15 mouse cellular contexts compared by ENCODE assay signal in the genomic region with DNA sequence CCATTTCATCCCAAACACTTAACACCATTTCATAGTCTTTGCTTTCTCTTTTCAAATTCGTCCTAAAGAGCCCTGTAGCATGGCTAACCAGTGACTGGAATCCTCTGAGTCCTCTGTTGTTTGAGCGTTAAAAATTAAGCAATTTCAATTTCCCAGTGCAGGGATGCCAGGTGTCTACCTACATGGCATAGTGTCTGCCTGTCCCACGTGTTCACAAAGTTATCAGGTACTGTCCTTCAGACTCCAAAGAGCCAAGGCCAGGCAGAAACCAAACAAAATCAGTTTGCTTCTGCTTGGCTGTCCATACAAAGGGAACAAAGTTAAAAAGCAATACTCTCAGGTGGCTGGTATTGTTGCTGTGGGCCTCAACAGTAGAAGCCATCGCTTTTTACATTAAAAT.
"Had no signal": no experiment of that assay in that cellular context is flagged by ENCODE, and none has a peak within 500 bp of the region (broad histone marks: within the 10 kb centered on the region; RNA-seq: fewer than 3 reads in every experiment).

No protein-coding gene starts in this region.

- DNase-seq: retina, postnatal 1 day; right cerebral cortex, adult 18-20 months; right cerebral cortex, postnatal 14 days; right cerebral cortex, postnatal 25 days; right cerebral cortex, postnatal 4 days; spleen, adult 18-20 months; thymus, adult 18-20 months; thymus, adult 2 months; thymus, postnatal 14 days; thymus, postnatal 25 days; thymus, postnatal 36 days; thymus, postnatal 4 days had no signal

- H3K9ac ChIP-seq: neural tube, embryonic 15.5 days; stomach, embryonic 15.5 days had no signal

- H3K9me3 ChIP-seq: neural tube, embryonic 15.5 days; stomach, embryonic 15.5 days had no signal

- H3K36me3 ChIP-seq: neural tube, embryonic 15.5 days; stomach, embryonic 15.5 days had no signal

- H3K27ac ChIP-seq: neural tube, embryonic 15.5 days; stomach, embryonic 15.5 days; stomach, postnatal 0 days had no signal

- H3K4me3 ChIP-seq: neural tube, embryonic 15.5 days; stomach, embryonic 15.5 days had no signal

- H3K27me3 ChIP-seq: neural tube, embryonic 15.5 days; stomach, embryonic 15.5 days had no signal

- H3K4me1 ChIP-seq: stomach, embryonic 15.5 days had no signal

- H3K4me2 ChIP-seq: neural tube, embryonic 15.5 days; stomach, embryonic 15.5 days had no signal
